Mouse (Mus musculus) fat pad, adult 2 months (tissue): Measurements from ENCODE around the gene Csk.

Experiments
- DNase-seq: peaks from one replicate; pipeline ENCODE4 v3.0.0-alpha.2; 2011; ENCODE audit warnings: low read depth, low spot score; ENCODE audit errors: extremely low read depth

The Csk gene

DNA sequence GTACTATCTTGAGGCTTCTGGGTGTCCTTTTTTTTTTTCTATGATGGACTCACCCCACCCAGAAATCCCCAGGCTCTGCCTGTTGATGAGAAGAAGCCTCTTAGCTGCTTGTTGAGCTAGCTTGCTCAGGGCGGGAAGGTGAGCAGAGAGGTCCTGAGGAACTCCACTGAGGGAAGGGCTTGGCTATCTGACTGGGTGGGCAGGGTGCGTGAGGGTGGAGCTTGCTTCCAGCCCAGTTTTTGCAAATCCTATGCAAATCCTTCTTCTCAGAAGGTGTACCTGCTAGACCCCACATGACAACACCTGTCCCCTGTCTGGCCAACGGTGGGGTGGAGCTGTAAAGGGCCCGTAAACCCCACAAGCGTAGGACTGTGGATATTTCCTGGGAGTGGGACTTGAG lies at the start of gene Csk:
Csk (minus strand) TSS at position 349 of the 400 bp plus-strand sequence.
- DNase-seq = no peak

DNA sequence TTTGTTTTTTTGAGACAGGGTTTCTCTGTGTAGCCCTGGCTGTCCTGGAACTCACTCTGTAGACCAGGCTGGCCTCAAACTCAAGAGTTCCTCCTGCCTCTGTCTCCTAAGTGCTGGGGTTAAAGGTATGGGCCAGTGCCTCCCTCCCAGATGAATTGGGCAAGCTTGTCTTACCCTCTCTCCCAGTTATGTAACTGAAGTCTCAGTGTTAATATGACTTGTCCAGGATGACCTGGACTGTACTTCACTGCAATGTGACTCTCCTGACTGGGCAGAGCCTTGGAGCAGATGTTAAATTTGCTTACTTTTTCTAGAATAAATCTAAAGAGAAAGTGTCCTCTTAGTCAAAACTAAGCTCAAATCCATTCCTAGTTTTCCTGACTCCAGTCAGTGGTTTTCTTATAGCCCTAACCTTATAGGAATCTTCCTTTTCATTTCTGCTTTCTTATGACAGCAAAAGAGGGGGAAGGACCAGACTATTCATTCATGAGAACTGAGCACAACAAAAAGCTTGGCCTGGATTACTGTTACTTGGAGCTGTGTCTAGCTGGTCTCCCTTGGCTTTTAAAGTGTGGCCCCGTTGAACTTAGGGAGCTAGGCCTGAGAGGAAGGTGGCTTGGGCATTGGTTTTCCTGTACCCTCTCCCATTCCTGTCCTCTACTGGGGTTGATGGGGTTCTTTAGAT lies 45.2 kb upstream of the Csk start:
- DNase-seq = no peak

DNA sequence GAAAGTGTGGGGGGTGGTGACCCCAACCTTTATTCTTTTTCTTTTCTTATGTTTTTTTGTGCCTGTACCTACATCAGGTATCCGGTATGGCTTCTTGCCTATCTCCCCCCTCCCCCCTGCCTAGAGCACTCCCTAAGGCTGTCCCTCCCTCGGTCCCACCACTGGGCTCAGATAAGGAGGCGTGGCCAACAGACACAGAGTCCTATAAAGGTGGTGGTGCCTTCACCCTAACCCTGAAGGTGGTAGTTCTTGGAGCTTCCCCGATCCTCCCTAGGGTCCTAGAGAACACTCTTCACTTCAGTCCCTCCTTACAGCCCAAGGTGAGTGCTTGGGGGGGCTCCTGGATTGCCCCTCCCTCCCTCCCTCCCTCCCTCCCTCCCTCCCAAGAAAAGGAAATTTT lies 43.9 kb upstream of the Csk start:
- no peak for DNase-seq

DNA sequence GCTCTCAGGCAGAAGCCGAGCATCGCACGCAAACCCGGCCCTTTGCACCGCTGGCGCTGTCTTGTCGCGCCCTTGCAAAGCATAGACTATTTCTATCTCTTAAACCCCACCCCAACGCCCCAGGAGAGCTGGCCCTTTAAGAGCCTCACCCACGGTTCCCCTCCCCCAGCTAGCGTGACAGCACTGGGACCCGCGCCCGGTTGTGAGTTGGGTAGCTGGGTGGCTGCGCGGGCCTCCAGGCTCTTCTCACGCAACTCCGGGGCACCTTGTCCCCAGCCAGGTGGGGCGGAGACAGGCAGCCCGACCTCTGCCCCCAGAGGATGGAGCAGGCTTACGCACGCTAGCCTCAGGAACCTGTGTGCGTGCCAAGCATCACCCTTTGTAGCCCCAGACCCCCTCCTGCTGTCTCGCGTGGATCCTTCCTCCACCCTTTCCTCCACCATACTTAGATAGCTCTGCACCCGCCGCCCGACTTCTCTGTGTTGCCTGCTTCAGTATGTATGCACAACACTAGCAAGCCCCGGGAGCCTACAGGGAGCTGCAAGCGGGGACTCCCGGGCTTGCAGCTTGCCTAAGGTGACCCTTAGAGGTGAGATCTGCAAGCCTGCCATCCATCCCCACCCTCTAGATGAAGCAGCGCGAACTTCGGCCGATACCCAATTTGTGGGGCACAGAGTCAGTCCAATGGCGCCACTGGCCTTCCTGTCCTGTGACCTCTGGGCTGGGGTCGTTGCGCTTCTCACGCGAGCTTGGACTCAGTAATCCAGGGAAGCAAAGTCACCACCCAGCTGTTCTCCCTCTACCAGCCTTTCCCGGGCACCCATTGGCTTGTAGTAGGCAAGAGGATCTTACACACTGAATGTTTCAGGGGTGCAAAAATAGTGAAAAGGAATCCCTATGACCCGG lies 43.2 kb upstream of the Csk start:
- no peak for DNase-seq

DNA sequence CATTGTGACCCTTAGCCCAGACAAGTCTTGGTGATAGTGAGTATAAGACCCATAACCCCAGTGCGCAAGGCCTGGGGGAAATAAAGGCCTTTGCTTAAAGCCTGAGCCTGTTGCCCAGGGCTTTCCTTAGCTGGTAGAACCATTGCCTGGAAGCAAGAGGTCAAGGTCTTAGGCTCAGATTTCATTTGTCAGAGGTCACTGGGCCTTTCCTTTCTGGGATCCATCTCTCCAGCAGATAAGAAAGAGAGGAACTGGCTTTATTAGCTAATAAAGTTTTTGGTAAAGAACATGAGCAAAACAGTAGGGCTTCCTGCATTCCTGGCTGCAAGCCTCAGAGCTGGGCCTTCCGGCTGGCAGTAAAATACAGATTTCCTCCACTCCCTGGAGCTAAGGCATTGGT lies 40.7 kb upstream of the Csk start:
- no peak for DNase-seq

DNA sequence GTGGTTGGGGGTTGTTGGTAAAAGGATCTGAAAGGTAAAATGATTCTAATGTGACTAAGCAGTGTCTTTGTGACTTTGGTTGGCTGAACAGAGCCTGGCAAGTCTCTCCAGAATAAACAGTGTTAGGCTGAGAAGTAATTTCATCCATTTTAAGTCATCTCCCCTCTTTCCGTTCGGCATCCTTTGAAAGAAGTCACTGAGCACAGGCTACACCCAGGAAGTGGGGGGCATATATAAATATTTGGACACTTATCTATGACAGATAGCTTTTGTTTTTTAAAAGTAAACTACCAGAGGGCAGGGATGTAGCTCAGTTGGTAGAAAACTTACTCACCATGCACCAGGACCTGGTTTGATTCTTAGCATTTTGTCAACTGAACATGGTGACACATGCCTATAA lies 35.2 kb upstream of the Csk start:
- no peak for DNase-seq

DNA sequence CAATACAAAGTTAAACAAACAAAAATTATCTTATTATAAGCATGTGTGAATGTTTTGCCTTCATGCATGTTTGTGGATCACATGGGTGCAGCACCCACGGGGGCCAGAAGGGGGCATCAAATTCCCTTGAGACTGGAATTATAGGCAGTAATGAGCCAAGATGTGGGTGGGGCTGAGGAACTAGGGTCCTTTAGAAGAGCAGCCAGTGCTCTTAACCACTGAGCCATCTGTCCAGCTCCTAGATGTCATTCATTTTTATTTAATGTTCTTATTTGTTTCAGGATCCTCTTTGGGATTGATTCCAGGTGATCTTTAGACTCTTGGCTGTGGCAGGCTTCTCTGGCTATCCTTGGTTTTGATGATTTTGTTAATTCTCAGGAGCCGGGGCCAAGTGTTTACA lies 34.7 kb upstream of the Csk start:
- no peak for DNase-seq

DNA sequence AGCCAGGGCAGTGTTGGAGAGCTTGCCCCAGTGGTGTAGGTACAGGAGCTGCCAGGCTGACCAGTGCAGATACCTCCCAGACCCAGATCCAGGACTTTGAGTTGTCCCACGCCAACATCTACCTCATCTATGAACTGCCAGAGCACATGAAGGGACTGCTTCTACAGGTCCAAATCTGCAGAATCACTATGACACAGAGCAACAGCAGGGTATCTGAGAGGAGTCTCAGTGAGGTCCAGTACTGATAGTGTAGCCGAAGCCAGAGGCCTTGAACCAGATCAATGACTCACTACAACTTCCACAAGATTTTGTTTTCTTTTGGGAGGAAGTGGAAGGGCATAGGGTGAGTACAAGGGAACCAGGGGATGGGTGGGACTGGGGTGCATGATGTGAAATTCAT lies 34.3 kb upstream of the Csk start, which contains the start of gene Cyp1a1:
Cyp1a1 (plus strand) TSS at position 178 of the 400 bp plus-strand sequence.
- DNase-seq = no peak

DNA sequence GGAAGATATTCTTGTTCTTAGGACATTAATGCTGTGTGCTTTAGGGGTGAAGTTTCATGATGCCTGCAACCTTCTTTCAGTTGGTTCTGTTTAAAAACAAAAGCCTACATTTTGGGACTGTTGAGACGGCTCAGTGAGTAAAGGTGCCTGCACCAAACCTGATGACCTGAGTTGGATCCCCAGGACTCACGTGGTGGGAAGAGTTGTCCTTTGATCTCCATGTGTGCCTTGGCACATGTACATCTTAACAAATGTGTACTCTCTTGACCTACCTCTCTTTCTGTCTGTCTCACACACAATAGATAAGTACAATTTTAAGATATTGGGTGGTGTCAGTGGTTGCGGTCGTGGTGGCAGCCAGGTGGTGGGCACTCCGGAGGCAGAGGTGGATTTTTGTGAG lies 32.6 kb upstream of the Csk start:
- DNase-seq = no peak

DNA sequence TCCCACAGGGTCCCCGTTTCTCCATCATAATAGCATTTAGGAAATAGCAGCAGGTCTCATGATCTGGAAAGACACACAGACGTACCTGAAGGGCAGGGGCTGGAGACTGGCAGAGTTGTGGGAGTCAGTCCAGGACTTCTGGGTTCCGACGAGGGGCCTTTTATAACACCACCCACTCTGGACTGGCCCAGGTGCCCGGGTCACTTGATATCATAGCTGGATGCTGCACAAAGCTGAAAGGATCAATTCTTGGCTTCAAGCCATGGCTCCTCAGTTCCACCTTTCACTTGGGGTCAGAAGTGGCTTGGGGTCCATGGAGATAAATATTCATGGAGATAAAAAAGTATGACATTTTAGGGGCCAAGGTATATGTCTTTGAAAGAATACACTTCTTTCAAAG lies 30.1 kb upstream of the Csk start, which contains the start of gene Cyp1a2:
Cyp1a2 (minus strand) TSS at position 184 of the 400 bp plus-strand sequence.
- no peak for DNase-seq

DNA sequence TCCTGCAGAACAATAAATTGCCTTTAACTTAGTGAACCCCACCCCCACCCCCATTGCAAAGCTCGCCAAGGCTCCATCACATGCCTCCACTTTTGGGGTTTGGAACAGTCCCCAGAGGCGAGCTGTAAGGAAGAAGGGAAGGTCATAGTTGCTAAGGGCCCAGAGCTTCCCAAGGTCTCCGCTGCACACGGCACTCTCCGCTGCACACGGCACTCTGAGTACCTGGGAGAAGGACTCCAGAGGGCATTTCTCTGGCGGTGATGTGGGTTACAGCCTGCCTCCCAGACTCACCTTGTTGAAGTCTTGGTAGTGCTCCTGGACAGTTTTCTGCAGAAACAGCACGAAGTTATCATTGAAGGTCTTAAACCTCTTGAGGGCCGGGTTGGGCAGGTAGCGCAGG lies 28.0 kb upstream of the Csk start:
- DNase-seq = no peak

DNA sequence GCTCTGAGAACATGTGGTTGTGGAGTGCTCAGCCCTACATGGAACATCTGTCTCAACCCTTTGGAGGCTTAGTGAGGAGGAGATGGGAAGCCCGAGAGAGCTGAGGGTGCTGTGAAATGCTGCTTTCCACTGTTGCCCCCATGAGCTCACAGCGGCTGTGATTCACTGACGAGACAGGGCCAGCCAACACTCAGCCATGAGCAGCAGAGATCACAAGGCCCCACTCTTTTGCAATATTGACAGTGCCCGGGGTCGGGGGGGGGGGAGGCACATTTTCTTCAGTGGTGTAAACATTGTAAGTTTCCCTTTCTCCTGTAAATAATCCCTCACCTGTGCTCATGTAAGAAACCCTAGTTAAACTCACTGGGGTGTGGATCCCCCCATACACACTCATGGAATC lies 18.1 kb upstream of the Csk start:
- DNase-seq = no peak

DNA sequence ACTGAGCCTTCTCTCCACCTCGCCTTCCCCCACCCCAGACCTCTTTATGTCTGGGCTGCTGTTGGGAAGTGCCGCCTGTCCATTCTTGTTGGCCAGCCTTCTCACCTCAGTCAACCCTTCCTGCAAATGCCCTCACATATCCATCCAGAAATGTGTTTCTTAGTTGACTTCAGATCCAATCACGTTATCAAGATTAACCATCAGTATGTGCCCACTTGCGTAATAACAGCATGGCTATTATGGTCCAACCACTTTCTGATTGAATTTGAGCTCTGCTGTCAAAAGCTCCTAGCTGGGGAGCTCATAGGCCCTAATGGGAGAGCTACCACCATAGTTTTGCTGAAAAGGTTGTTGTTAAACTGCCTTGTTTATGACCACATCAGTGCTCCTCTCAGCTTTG lies 17.6 kb upstream of the Csk start:
- DNase-seq = no peak

DNA sequence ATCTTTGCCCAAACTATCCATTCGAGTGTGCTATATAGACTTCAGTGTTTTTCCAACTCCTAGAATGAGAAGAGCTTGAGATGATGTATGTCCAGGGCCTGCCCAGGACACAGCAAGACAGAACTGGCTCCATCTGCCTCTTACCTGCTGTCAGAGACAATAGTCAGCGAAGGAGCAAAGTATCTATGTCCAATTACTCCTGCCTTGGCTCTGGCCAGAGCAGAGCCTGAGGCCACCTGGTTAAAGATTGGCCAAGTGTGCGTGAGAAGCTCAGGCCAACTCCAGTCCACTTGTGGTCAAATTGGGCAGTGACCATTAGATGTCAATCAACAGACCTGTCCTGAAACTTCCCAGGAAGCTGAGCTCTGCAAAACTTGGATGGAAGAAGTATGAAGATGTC lies 16.1 kb upstream of the Csk start:
- no peak for DNase-seq

DNA sequence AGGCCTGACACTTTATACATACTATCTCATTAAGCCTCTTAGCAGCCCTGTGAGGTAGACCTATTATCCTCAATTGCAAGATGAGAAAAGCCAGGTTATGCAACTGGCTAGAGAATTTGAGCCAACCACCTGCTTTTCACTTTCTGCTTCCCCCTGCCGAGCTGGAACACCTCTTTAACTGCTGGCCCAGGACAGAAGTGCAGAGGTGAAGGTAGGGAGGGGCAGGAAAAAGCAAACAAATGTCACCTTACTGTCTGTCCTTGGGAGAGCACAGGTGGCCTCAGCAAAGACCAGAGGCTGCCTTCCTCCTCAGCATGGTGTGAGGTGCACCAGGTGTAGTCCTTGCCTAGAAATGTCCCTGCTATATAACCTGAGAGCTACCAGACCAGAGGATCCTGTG lies 14.8 kb upstream of the Csk start:
- no peak for DNase-seq

DNA sequence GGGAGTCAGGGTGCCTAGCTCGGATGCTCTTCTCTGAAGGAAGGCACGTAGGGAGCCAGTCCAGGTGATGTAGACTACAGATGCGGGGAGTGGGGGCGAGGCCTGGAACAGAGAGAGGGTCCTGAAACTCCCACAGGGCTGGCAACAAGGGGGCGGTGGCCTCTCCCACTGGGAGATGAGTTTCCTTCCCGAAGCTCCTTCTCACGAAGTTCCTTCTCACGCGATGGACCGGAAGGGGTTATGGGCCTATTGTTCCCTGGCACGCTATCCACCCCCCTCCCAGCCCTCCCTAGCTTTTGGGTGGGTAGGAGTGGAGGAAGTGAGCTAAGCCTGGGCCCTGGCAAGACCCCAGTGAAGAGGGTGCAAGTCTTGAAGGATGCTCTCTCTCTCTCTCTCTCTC lies 14.4 kb upstream of the Csk start:
- DNase-seq = no peak

DNA sequence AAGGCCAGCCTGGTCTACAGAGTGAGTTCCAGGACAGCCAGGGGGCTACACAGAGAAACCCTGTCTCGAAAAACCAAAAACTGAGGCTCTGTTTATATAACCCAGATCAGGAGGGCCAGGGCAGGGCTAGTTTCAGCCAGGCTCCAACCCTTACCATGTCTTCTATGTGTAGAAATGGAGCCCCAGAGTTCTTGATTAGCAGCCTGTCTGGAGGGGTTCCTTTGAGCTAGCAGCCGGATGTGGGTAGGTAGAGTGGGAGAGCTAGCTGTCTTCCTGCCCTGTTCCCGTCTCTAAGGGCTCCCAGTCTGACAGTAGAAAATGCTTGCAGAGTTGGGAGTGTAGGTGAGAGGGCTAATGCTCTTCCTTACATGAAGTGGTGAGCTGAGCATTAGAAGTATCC lies 13.7 kb upstream of the Csk start:
- DNase-seq = no peak

DNA sequence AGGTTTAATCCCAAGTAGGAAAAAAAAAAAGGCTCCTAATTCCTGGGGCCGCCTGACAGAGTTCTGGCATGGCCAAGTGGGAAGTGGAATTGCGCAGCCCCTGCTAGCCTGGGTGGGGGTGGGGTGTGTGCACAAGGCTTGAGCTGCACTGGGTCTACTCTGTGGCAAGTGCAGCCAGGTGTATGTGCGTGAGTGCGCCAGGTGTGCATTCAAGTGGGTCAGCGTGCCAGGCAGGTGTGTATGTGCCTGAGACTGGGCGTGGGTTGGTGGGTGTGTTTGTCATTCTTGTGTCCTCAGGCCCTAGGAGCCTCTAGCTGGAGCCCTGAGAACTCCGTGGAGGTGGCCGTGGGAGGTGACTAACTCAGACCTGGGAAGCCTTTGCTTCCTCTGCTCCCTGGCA lies 13.1 kb upstream of the Csk start:
- no peak for DNase-seq

DNA sequence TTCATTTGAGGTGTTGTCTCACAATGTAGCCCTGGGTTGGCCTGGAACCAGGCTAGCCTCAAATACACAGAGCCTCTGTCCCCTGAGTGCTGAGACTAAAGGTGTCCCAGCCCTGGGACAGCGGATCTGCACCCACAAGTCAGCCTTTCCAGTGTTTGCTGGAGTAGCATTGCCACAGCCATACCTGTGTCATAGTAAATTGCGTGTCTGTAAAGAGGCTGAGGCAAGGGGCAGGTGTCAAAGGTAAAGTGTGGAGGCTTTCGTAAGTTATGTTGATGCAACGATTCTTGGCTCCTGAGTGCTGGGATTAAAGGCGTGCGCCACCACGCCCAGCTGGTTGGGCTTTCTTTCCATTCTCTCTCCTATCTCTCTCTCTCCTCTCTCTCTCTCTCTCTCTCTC lies 11.2 kb upstream of the Csk start:
- peak; percentile 80 for DNase-seq

DNA sequence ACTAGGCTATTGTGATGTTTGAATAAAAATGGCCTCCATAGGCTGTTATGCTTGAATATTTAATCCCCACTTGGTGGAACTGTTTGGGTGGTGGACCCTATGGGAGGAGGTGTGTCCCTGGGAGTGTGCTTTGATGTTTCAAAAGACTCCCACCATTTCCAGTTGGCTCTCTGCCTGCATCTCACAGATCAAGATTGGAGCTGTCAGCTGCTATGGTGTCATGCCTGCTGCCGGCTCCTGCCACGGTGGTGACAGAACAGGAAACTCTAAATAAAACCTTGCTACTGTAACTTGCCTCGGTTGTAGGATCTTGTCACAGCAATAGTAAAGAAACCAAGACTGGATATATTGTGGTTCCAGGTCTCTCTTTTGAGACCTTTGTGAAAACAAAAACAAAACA lies 8.1 kb upstream of the Csk start:
- DNase-seq = no peak

DNA sequence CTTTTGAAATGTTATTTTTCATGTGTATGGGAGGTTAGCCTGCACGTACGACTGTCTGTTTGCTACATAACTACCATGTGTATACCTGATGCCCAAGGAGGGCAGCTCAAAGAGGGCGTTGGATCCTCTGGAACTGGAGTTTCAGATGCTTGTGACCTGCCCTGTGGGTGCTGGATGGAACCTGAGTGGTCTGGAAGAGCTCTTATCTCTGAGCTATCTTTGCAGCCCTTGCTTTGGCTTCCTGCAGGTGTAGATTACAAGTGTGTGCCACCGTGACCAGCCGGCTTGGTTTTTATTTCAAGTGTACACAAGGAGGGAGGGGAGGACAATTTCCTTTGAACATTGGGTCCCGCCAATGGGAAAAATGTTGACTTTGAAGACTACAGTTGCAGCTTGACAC lies 7.1 kb upstream of the Csk start:
- no peak for DNase-seq

DNA sequence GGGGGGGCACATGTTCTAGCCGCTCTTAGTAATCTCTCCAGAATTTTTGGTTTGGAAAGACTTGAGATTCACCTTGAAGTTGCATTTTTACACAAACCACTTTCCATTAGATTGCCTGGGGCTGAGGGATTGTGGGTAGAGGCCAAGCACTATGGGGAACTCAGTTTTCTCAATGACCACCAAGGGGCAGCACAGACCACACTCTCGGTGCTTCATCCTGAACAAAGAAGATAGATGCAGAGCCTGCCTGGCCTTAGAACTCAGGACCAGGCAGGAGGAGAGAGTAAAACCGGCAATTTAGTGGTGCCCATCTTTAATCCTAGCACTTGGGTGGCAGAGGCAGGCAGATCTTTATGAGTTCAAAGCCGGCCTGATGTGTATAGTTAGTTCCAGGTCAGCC lies 6.3 kb upstream of the Csk start:
- DNase-seq = no peak
